Mouse (Mus musculus): ENCODE measurements around the gene Fstl5. TPM values are rescaled to one million over a fixed set of nuclear protein-coding genes. Genes with fewer than 3 reads are reported as not detected.

Fstl5 gene
- polyA plus RNA-seq, 1 experiment from 2014 or later: 17.0 TPM

DNA sequence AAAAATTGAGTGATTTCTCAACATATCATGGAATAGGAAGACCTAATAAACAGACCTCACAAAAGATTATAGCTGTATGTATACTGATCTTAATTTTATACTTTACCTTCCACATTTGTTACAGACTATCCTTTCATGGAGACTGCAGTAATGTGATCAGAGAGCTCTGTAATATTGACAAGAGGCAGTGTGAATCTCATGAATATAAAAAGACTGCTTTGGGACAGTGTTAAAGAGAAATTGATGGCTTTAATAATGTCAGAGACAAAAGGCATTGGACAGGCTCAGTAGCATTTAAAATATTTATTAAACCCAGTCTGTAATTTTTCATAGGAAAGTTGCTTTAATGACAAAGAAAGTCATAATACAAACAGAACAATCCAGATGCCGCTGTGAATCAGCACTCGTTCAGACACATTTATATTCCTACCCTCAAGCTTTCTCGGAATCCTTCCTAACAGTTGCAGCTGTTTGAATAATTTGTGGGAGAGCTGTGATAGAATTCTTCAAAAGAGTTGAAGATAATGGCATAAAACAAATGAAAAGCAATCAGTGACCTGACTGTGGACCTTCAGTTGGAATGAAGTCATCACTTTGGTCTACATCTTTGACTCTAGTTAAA, 499.0 kb downstream of the Fstl5 start:
- peak; percentile 75; the same call in 1 of the 2 replicates for ATAC-seq (ENCODE audit: low FRiP score)
- Histone ChIP-seq H3K4me2 (replicated peaks) (no peak overlapping the region), H3K9me3 (replicated peaks) (no peaks in the 10 kb centered on the region), H3K27me3 (no peaks in the 10 kb centered on the region), H3K4me3 (no peak overlapping the region), H3K36me3 (no peaks in the 10 kb centered on the region), H3K4me1 (no peaks in the 10 kb centered on the region), H3K9ac (no peak overlapping the region), H3K27ac (no peak overlapping the region)
- 57% methylated on average over 3 of the region's 3 CpGs for WGBS

DNA sequence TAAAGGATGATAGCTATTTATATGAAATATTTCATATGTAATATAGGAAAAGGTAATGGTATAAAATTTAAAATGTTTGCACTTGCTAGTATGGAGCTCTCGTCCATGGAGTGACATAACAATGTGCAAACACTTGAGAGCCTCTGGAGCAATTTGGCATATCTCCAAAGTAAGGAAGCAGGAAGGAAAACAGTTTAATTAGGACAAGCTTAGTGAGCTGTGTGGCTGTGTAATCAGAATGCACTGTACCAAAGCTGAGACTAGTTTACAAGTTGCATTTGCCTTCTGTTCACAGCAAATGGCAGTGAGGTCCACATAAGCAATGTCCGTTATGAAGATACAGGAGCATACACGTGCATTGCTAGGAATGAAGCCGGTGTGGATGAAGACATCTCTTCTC, 519.1 kb downstream of the Fstl5 start:
- Histone ChIP-seq H3K4me3 (no peak overlapping the region), H3K27ac (no peak overlapping the region), H3K36me3 (no peaks in the 10 kb centered on the region), H3K4me1 (no peaks in the 10 kb centered on the region), H3K4me2 (replicated peaks) (no peak overlapping the region), H3K9ac (no peak overlapping the region), H3K9me3 (replicated peaks) (no peaks in the 10 kb centered on the region), H3K27me3 (no peaks in the 10 kb centered on the region)
- 79% methylated on average over 4 of the region's 4 CpGs for WGBS
- ATAC-seq (ENCODE audit: low FRiP score): no peak

DNA sequence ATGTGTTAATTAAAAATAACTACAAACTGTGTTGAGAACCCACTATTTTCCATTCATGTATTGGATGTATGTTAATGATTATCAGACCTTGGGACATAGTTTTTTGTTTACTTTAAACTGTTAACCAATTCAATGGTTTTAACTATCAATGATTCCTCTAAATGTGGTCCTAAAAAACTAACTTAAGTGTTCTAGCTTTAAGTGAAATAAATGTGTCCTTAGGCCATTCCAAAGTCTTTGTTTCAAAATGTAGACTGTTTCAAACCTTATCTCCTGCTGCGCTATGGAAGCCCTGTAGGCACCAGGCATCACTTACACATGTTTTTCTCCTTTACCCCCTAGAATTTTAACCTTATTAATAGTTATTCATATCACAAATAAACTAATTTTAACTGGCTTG, 546.0 kb downstream of the Fstl5 start:
- no peaks in the 10 kb centered on the region for H3K9me3 ChIP-seq (replicated peaks)
- H3K4me2 ChIP-seq (replicated peaks): no peak overlapping the region

DNA sequence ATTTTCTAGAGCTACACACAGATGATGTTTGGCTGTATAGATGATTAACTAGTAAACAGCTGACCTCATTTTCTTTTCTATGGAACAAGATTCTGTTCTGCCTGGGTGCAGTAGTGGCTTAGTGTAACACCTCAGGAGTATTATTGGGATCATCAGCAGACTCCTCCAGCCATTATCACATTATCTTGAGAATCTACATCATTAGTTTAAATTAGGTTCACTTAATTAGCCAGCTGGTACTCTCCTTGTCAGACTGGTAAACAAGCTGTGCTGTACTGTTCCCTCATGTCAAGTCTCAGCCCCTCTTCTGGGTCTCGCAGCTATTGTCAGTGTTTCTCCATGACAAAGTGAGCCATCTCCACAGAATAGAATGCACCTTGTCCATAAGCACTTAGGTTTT, 580.2 kb downstream of the Fstl5 start:
- no peaks in the 10 kb centered on the region for H3K4me1 ChIP-seq
- whole genome bisulfite sequencing: 69% methylated on average over 1 of the region's 1 CpGs
- H3K27me3 ChIP-seq: no peaks in the 10 kb centered on the region
- no peak overlapping the region for H3K4me3 ChIP-seq
- no peak overlapping the region for H3K4me2 ChIP-seq (replicated peaks)
- ATAC-seq (ENCODE audit: low FRiP score): peak; percentile 93
- H3K9me3 ChIP-seq (replicated peaks): no peaks in the 10 kb centered on the region
- H3K9ac ChIP-seq: no peak overlapping the region
- no peaks in the 10 kb centered on the region for H3K36me3 ChIP-seq
- H3K27ac ChIP-seq: no peak overlapping the region

More for the DNA sequence above, 546.0 kb downstream of the Fstl5 start:
- Histone ChIP-seq H3K36me3 (no peaks in the 10 kb centered on the region), H3K9ac (no peak overlapping the region), H3K27ac (no peak overlapping the region), H3K4me3 (no peak overlapping the region), H3K27me3 (no peaks in the 10 kb centered on the region), H3K4me1 (no peaks in the 10 kb centered on the region)
- no peak for ATAC-seq (ENCODE audit: low FRiP score)
- WGBS: 88% methylated on average over 1 of the region's 1 CpGs

DNA sequence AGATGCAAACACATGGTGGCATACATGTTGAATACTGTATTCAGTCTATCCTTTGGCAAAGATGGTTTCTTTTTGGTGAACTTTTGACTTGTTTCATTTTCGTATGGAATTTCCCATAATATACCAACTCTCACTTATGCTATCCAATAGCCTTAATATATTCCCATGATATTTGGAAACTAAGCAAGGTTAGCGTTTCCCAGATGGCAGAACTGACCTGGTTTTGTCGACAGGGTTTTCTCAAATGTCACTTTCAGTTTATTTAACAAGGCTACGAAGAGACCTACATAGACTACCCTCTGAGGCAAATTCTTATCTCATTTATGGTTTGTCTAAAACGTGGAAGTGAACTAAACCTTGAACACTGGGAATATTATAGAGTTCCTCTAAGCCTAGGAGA, 596.8 kb downstream of the Fstl5 start:
- H3K9ac ChIP-seq: no peak overlapping the region
- no peaks in the 10 kb centered on the region for H3K9me3 ChIP-seq (replicated peaks)
- no peak overlapping the region for H3K4me3 ChIP-seq
- H3K27me3 ChIP-seq: no peaks in the 10 kb centered on the region
- no peak overlapping the region for H3K4me2 ChIP-seq (replicated peaks)
- H3K36me3 ChIP-seq: no peaks in the 10 kb centered on the region
- no peak for ATAC-seq (ENCODE audit: low FRiP score)
- no peaks in the 10 kb centered on the region for H3K4me1 ChIP-seq
- no peak overlapping the region for H3K27ac ChIP-seq
- 68% methylated on average over 5 of the region's 5 CpGs for WGBS

DNA sequence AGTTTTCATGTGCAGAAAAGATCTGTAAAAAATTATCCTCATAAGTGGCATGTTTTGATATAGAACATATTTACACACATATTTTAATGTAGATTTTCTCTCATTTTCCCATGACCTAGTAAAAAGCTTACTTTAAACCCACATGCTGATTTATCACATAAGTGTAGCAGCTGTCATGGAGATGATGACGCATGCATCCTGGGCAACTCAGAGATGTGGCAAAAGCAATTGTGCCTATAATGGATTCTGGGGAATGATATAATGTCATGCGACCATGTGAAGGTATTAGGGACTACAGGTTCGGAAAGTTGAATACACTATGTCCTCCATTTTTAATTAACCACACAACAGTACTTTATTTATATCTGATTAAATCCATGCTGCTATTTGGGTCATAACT, 601.9 kb downstream of the Fstl5 start:
- H3K9me3 ChIP-seq (replicated peaks): no peaks in the 10 kb centered on the region
- H3K4me2 ChIP-seq (replicated peaks): no peak overlapping the region
- no peak for ATAC-seq (ENCODE audit: low FRiP score)
- H3K4me1 ChIP-seq: no peaks in the 10 kb centered on the region
- H3K4me3 ChIP-seq: no peak overlapping the region
- H3K27ac ChIP-seq: no peak overlapping the region
- 90% methylated on average over 3 of the region's 3 CpGs for WGBS
- no peaks in the 10 kb centered on the region for H3K36me3 ChIP-seq
- H3K9ac ChIP-seq: no peak overlapping the region
- no peaks in the 10 kb centered on the region for H3K27me3 ChIP-seq

DNA sequence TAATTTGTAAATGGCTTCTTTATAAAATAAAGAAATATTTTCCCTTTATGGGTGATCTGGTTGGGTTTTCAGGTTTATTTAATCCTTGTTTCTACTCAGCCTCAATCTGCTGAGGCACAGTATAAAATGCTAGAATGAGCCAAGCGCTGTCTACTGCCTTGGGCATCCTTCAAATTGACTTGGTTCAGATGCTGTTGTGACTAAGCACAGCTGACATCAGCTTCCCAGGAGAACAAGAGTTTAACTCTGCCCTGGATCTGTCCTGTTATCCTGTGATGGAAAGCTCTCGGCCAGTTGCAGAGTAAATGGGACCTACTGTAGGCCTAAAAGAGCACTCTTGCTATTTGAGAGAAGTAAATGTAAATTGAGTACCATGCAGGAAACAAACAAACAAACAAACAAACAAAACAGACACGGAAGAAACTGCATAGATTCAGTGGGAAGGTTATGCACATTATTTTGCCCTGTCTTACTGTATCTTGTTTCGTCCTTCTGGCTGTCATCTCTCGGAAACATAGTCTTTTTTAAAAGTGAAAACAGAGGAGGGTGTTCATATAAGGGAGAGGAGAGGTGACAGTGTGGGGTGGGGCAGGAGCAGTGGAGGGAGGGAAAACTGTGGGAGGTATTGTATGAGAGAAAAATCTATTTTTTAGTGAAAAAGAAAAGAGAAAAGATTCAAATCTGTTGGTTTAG, 605.9 kb downstream of the Fstl5 start:
- no peak for ATAC-seq (ENCODE audit: low FRiP score)
- 76% methylated on average over 5 of the region's 5 CpGs for WGBS
- Histone ChIP-seq H3K4me2 (replicated peaks) (no peak overlapping the region), H3K9ac (no peak overlapping the region), H3K27me3 (no peaks in the 10 kb centered on the region), H3K9me3 (replicated peaks) (no peaks in the 10 kb centered on the region), H3K4me1 (no peaks in the 10 kb centered on the region), H3K4me3 (no peak overlapping the region), H3K27ac (no peak overlapping the region), H3K36me3 (no peaks in the 10 kb centered on the region)

DNA sequence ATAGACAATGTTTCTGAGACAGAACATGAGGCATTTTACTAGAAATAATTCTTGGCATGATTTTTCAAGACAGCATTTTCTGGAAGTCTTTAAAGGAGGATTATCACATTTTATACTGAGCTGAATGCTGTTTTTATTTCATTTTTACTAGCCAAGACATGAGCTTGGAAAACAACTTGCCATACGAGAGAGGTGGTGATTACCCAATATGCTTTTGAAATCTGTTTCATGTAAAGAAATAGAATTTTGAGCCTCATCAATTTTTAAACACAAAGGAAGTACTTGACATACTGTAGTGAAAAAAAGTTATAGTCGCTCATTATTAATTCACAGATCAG, 606.4 kb downstream of the Fstl5 start:
- Histone ChIP-seq H3K9me3 (replicated peaks) (no peaks in the 10 kb centered on the region), H3K4me3 (no peak overlapping the region), H3K27ac (no peak overlapping the region), H3K27me3 (no peaks in the 10 kb centered on the region), H3K9ac (no peak overlapping the region), H3K4me2 (replicated peaks) (no peak overlapping the region), H3K4me1 (no peaks in the 10 kb centered on the region), H3K36me3 (no peaks in the 10 kb centered on the region)
- 88% methylated on average over 2 of the region's 2 CpGs for WGBS
- no peak for ATAC-seq (ENCODE audit: low FRiP score)

DNA sequence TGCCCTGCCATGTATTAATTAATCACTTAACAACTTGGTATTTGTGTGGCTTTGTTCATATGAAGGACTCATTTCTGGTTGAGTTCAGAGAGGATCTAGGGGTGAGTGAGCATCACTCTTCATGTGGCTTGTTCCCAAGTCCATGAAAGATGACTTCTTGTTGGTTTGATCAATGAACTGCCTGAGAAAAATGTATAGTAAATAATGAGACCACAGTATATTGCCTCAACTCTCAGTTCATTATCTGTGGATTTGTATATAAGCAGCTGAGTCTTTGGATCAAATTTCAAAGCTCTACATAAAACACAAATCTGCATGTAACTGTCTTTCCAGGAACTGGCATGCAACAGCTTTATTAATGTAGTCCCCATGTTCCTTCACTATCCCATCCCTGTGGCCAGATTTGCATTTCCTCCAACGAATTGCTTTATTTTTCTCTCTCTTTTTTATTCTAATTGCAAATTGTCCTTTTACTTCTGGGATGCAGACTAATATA, 623.1 kb downstream of the Fstl5 start:
- Histone ChIP-seq H3K4me3 (no peak overlapping the region), H3K9me3 (replicated peaks) (no peaks in the 10 kb centered on the region), H3K27ac (no peak overlapping the region), H3K9ac (no peak overlapping the region), H3K27me3 (no peaks in the 10 kb centered on the region), H3K4me2 (replicated peaks) (no peak overlapping the region), H3K36me3 (no peaks in the 10 kb centered on the region), H3K4me1 (no peaks in the 10 kb centered on the region)
- ATAC-seq (ENCODE audit: low FRiP score): no peak
- WGBS: 62% methylated on average over 1 of the region's 1 CpGs

DNA sequence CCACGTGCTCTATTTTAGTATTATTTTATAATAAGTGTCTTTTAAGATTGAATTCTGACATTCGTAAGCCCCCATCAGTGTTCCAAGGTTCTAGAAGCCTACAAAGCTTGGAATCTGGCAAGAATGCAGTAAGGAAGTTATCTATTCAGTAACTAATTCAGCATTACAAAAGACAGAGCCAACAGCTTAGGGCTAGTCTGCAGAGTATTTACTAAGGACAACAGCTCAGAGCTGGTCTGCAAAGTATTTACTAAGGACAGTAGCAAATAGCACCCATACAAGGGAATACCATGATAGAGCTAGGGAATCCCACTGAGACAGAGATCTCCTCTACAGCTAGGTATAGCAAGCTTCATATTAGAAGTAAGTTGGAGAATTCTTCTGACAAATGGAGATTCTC, 665.2 kb downstream of the Fstl5 start:
- ATAC-seq (ENCODE audit: low FRiP score): no peak
- Histone ChIP-seq H3K36me3 (no peaks in the 10 kb centered on the region), H3K4me2 (replicated peaks) (no peak overlapping the region), H3K9me3 (replicated peaks) (no peaks in the 10 kb centered on the region), H3K27me3 (no peaks in the 10 kb centered on the region), H3K4me1 (no peaks in the 10 kb centered on the region), H3K9ac (no peak overlapping the region), H3K4me3 (no peak overlapping the region), H3K27ac (no peak overlapping the region)
- 87% methylated on average over 2 of the region's 2 CpGs for WGBS

Other genes with a start within 250 kb of the Fstl5 start
- 60.2 and 67.6 TPM in 2 replicates for gene Golim4, start 117.3 kb upstream of the Fstl5 start, polyA plus RNA-seq (2016; fragmentation: Nextera tagmentation; extraction: Ambion mirVana)